Mouse (Mus musculus): ENCODE data around the gene Arhgef33.

- no peak for TF ChIP-seq GATA1 (IDR thresholded peaks at IDR 0.05; ENCODE audit: low read length)
- no peak for TF ChIP-seq TAL1 (IDR thresholded peaks at IDR 0.05; ENCODE audit: low read length)
These were observed 18.2 kb downstream of the Arhgef33 start for GRCm38 (mm10) chr17:80325456-80325855.
